Mouse (Mus musculus): ENCODE measurements around the gene Mettl7a2.
"Not testable (repeated sequence)": the region's sequence is repeated elsewhere in the genome, so short reads cannot be mapped to it uniquely, and the experiment has no call there.

Gene Mettl7a2

GRCm38 (mm10) chr15:100337847-100338246 is 15.2 kb upstream of the Mettl7a2 start:
- DNase-seq (ENCODE audit: low read depth), result peak; percentile 69

GRCm38 (mm10) chr15:100341314-100341980 is 11.6 kb upstream of the Mettl7a2 start:
- DNase-seq (ENCODE audit: low read depth), result not testable (repeated sequence)

- no peak for DNase-seq (ENCODE audit: low read depth)
Observed at GRCm38 (mm10) chr15:100345484-100345883, 7.5 kb upstream of the Mettl7a2 start.

GRCm38 (mm10) chr15:100346761-100347160 is 6.2 kb upstream of the Mettl7a2 start:
- DNase-seq (ENCODE audit: low read depth), result no peak

- no peak for DNase-seq (ENCODE audit: low read depth)
Observed at GRCm38 (mm10) chr15:100349496-100349895, 3.5 kb upstream of the Mettl7a2 start.

- DNase-seq (ENCODE audit: low read depth), result no peak
Observed at GRCm38 (mm10) chr15:100351501-100352060, 1.4 kb upstream of the Mettl7a2 start.

DNA sequence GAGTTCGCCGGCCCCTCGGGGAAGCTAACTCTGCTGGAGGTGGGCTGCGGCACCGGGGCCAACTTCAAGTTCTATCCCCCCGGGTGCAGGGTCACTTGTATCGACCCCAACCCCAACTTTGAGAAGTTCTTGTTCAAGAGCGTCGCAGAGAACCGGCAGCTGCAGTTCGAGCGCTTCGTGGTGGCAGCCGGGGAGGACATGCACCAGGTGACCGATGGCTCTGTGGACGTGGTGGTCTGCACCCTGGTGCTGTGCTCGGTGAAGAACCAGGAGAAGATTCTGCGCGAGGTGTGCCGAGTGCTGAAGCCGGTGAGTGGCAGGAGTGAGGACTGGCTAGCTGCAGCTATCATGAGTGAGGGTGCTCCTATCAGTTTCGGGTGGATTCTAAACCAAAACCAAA is 399 bp downstream of the Mettl7a2 start:
- not testable (repeated sequence) for DNase-seq (ENCODE audit: low read depth)

DNA sequence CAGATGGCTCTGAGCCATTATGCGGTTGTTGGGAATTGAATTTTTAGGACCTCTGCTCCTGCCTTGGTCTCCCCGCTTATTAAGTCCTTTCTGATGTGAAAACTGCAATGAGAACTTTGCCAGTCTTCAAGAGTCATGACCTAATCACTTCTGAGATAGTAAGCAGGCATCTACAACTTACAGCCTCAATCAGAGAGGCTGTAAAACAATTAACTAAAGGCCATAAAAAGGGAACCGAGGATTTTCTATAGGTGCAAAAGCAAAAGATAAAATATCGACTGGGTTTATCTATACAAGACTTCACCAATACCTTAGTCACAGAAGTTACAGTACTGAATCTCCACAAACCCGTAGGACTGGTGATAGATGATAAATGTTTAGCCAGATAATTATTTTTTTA is 2.9 kb downstream of the Mettl7a2 start:
- no peak for DNase-seq (ENCODE audit: low read depth)

DNA sequence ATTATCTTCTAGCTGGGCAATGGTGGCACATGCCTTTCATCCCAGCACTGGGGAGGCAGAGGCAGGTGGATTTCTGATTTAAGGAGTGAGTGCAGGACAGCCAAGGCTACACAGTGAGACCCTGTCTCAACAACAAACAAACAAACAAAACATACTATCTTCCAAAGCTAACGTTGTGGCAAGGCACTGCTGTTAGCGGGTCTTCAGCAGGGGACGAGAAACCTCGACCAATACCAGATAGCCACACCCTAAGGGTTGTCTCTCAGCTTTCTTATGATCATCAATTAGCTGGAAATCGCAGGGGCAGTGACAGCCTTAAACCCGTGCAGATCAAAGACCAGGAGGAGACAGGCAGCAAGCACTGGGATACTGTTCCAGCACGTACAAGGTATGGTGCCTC is 11.2 kb downstream of the Mettl7a2 start, which contains the start of gene Higd1c:
Gene Higd1c (plus strand): TSS at position 301 of the 400 bp plus-strand sequence.
- no peak for DNase-seq (ENCODE audit: low read depth)

DNA sequence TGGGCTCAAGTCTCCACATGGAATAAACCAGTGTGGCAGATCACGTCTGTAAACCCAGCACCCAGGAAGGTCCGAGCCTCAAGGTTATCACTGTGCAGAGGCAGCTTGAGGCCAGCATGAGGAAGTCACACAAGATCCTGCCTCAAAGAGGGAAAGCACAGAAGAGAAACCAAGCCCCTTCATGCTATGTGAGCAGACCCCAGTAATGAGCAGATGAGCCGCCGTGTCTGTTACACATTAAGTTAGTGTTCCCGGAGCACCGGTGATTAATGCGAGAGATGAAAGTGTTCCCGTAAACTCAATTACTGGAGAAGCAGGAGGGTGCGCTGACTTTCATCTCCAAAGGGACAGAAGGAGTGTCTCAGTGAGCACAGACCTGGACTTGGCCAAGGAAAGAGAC is 13.0 kb downstream of the Mettl7a2 start:
- DNase-seq (ENCODE audit: low read depth), result not testable (repeated sequence)

DNA sequence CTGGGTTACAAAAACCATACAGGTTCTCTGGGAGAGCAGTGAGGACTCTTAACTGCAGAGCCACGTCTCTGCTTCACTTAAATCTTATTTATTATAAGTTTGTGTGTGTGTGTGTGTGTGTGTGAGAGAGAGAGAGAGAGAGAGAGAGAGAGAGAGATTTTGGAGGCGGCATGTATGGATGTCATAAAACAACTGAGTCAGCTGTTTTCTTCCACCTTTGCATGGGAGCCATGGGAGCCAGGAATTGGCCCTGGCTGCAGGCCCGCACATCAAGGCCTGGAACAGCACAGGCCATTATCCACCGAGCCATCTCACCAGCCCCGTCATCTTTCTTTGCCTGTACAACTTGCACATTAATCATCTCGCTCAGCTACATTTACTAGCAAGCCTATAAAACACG is 14.1 kb downstream of the Mettl7a2 start:
- DNase-seq (ENCODE audit: low read depth), result no peak

GRCm38 (mm10) chr15:100375066-100375465 is 22.1 kb downstream of the Mettl7a2 start:
- peak; percentile 53 for DNase-seq (ENCODE audit: low read depth)

GRCm38 (mm10) chr15:100377847-100378505 is 25.0 kb downstream of the Mettl7a2 start:
- not testable (repeated sequence) for DNase-seq (ENCODE audit: low read depth)

- DNase-seq (ENCODE audit: low read depth), result no peak
Observed at GRCm38 (mm10) chr15:100379658-100380057, 26.7 kb downstream of the Mettl7a2 start.

DNA sequence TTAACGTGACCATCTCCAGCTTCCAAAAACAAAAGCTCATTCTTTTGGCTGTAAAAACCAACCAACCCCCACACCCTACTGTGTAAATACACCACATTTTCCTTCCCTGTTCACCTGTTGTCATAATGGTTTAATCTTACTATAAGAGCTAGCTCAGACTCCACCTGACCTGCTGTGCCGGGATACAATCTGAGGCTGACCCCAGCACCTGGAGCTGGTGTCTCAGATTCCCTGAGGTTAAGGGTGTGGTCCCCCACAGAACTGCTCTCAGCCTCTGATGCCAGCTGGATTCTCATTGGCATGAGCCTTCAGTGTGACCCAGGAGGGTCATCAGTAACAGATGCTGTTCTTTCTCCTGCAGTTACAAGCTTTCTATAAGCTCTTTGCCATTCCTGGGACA is 27.1 kb downstream of the Mettl7a2 start:
- DNase-seq (ENCODE audit: low read depth), result no peak

DNA sequence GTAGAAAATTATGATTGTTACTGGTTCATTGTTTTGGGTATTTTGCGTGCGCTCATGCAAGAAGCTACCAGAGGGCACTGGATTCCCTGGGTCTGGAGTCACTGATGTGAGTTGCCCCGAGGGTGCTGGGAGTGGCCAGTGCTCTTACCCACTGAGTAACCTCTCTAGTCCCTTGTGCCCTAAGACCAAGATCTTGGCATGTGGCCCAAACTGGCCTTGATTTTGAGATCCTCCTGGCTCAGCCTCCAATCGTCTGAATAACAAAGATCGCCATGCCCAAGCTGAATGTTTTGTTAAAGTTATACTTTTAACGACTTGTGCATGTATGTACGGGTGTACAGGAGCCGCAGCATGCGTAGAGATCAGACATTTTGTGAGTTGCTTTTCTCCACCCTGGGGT is 32.7 kb downstream of the Mettl7a2 start:
- no peak for DNase-seq (ENCODE audit: low read depth)

DNA sequence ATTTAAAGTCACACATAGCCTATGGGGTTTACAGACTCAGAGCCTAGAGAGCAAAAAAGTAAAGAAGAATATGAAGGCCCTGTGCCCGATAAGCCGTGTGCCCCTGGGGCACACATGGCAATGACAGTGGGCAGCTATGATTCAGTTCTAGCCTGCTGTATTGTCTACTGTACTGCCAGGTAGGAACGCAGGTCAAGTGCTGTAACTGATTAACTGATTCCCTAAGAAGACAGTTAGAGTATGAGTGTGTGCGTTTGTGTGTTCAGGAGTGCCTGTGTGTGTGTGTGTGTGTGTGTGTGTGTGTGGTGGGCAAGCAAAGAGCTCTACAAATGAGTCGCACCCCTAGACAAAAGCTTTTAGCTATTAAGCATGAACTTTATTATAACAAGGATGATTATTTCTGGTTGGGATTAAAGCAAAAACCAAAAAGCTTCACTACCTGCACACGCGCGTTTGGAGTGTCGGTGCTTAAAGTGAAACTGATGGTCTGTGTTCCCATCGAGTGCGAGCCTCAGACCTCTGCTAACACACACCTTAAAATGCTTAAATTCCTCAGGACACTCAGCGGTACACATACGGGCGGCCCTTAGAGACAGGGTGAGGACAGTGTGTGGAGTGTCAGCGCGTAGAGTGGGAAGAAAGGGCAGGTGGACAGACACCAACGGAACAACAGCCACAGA is 34.7 kb downstream of the Mettl7a2 start:
- no peak for DNase-seq (ENCODE audit: low read depth)

DNA sequence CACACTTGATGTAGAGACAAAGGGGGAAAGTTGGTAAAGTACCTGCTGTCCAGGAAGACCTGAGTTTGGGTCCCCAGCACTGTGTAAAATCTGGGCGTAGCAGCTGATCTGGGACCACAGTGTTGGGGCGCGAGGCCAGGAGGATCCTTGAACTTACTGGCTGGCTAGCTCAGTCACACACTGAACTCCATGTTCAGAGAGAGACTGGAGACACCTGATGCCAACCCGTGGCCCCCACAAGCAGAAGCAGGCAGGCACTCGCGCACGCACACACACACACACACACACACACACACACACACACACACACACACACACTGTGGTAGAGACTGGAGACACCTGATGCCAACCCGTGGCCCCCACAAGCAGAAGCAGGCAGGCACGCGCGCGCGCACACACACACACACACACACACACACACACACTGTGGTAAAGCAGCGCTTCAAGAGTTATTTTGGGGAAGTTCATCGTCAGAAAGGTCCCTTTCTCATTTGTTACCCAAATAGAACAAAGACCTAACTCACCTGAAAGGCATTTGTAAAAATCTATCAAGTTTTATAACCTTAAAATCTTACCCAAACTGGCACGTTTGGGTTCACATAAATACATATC is 35.3 kb downstream of the Mettl7a2 start:
- DNase-seq (ENCODE audit: low read depth), result no peak

GRCm38 (mm10) chr15:100388886-100389285 is 35.9 kb downstream of the Mettl7a2 start:
- DNase-seq (ENCODE audit: low read depth), result no peak

- DNase-seq (ENCODE audit: low read depth), result no peak
Observed at GRCm38 (mm10) chr15:100391066-100391465, 38.1 kb downstream of the Mettl7a2 start.

- DNase-seq (ENCODE audit: low read depth), result no peak
Observed at GRCm38 (mm10) chr15:100391599-100391998, 38.6 kb downstream of the Mettl7a2 start.

GRCm38 (mm10) chr15:100393016-100393415 is 40.0 kb downstream of the Mettl7a2 start:
- no peak for DNase-seq (ENCODE audit: low read depth)

Measured in naive thymus-derived CD4-positive, alpha-beta T cell, adult 2 months (primary cell).